Mouse (Mus musculus) limb, embryonic 11.5 days (tissue): ENCODE results near the gene Ifi35. TPM values are rescaled to one million over a fixed set of nuclear protein-coding genes. Genes with fewer than 3 reads are reported as not detected.

Source experiments
- ATAC-seq: fragments of 200-750 bp; cut with Nextera tagmentation; 2 replicates; pipeline ENCODE4 v1.8.0; 2017; ENCODE audit warnings: low read depth; ENCODE audit not compliant: insufficient number of reproducible peaks, low FRiP score, low TSS enrichment
- DNase-seq: peaks from one replicate; pipeline ENCODE4 v3.0.0-alpha.2; 2015; ENCODE audit warnings: low spot score
- H3K27ac ChIP-seq: fragments of 300-500 bp; sonication (generic); replicated peaks from 2 replicates; pipeline ENCODE4 v1.5.1; 2014; ENCODE audit warnings: low read depth, mild to moderate bottlenecking, low read length
- H3K27me3 ChIP-seq: fragments of 300-500 bp; sonication (generic); 2 replicates; pipeline ENCODE4 v1.6.1; 2014; ENCODE audit warnings: mild to moderate bottlenecking, low read length, mixed read lengths; ENCODE audit not compliant: control insufficient read depth, insufficient read depth
- H3K36me3 ChIP-seq: fragments of 300-500 bp; sonication (generic); 2 replicates; pipeline ENCODE4 v1.6.1; 2014; ENCODE audit warnings: mild to moderate bottlenecking, low read length, moderate library complexity, mixed read lengths; ENCODE audit not compliant: control insufficient read depth, insufficient read depth
- H3K4me1 ChIP-seq: fragments of 300-500 bp; sonication (generic); 2 replicates; pipeline ENCODE4 v1.6.1; 2014; ENCODE audit warnings: low read length, mixed read lengths; ENCODE audit not compliant: control insufficient read depth, insufficient read depth
- H3K4me2 ChIP-seq: fragments of 300-500 bp; sonication (generic); 2 replicates; pipeline ENCODE4 v1.6.1; 2014; ENCODE audit warnings: low read depth, mild to moderate bottlenecking, moderate library complexity; ENCODE audit not compliant: severe bottlenecking
- H3K4me3 ChIP-seq: fragments of 300-500 bp; sonication (generic); 2 replicates; pipeline ENCODE4 v1.5.1; 2014; ENCODE audit warnings: low read depth, low read length
- H3K9ac ChIP-seq: fragments of 300-500 bp; sonication (generic); 2 replicates; pipeline ENCODE4 v1.6.1; 2014; ENCODE audit warnings: mild to moderate bottlenecking, low read length
- H3K9me3 ChIP-seq: fragments of 300-500 bp; sonication (generic); 2 replicates; pipeline ENCODE4 v1.6.1; 2016; ENCODE audit warnings: low read length; ENCODE audit not compliant: control insufficient read depth
- WGBS: fragments of 180-500 bp; shearing (Covaris S2); extraction: QIAGEN DNeasy Blood & Tissue Kit; methylation state at CpG from one replicate; pipeline ENCODE4 v1.1.7; 2014; 5-methylcytosine and 5-hydroxymethylcytosine counted together
- microRNA-seq: library from miRNA; unstranded; fragments of <30 nt; microRNA quantifications from one replicate; pipeline ENCODE4, GENCODE M21; 2016
- polyA plus RNA-seq: library from polyadenylated mRNA; unstranded; fragments of >200 nt; fragmentation: Nextera tagmentation; extraction: Ambion mirVana; gene quantifications from 2 replicates; pipeline ENCODE4 v1.2.1, GENCODE M21; 2014

The Ifi35 gene
- polyA plus RNA-seq, 1 experiment from 2014 or later: 3.3 TPM

- 89% methylated on average over 5 of the region's 5 CpGs for WGBS
- H3K4me3 ChIP-seq: no peak overlapping the region
- H3K36me3 ChIP-seq: peaks cover 8% of the 10 kb centered on the region
- no peaks in the 10 kb centered on the region for H3K27me3 ChIP-seq
- ATAC-seq: no peak
- H3K9me3 ChIP-seq: no peaks in the 10 kb centered on the region
- no peak overlapping the region for H3K4me2 ChIP-seq
- no peak for DNase-seq
- H3K9ac ChIP-seq: no peak overlapping the region
- no peak overlapping the region for H3K27ac ChIP-seq
- no peaks in the 10 kb centered on the region for H3K4me1 ChIP-seq
These were observed 58.1 kb downstream of the Ifi35 start for GRCm38 (mm10) chr11:101506269-101506780.

GRCm38 (mm10) chr11:101507090-101507489, 58.9 kb downstream of the Ifi35 start:
- Histone ChIP-seq H3K27me3 (no peaks in the 10 kb centered on the region), H3K9me3 (no peaks in the 10 kb centered on the region), H3K4me3 (no peak overlapping the region), H3K4me1 (no peaks in the 10 kb centered on the region), H3K27ac (no peak overlapping the region), H3K36me3 (peaks cover 9% of the 10 kb centered on the region), H3K9ac (no peak overlapping the region), H3K4me2 (no peak overlapping the region)
- WGBS: 92% methylated on average over 7 of the region's 7 CpGs
- ATAC-seq (no peak), DNase-seq (no peak)

Small RNA genes lying within 50 kb of the gene (microRNA-seq; reads per million reads assigned to microRNA genes)
- gene Mir6929: not detected

Other genes starting within 250 kb of the Ifi35 start
- gene Ezh1, start 221.9 kb upstream of the Ifi35 start, polyA plus RNA-seq: 12.7 and 13.4 TPM in 2 replicates
- 60.4 and 67.2 TPM in 2 replicates for gene Ramp2, start 202.4 kb upstream of the Ifi35 start, polyA plus RNA-seq
- 111 and 120 TPM in 2 replicates for gene Vps25, start 194.7 kb upstream of the Ifi35 start, polyA plus RNA-seq
- gene Wnk4, start 187.8 kb upstream of the Ifi35 start, polyA plus RNA-seq: 7.0 and 8.1 TPM in 2 replicates
- gene Cntd1, start 169.4 kb upstream of the Ifi35 start, polyA plus RNA-seq: 1.3 and 1.8 TPM in 2 replicates
- 191 and 204 TPM in 2 replicates for gene Coa3, start 169.3 kb upstream of the Ifi35 start, polyA plus RNA-seq
- gene Becn1, start 146.1 kb upstream of the Ifi35 start, polyA plus RNA-seq: 135 and 139 TPM in 2 replicates
- 158 and 164 TPM in 2 replicates for gene Psme3, start 132.2 kb upstream of the Ifi35 start, polyA plus RNA-seq
- 1.5 and 1.9 TPM in 2 replicates for gene Aoc2, start 123.3 kb upstream of the Ifi35 start, polyA plus RNA-seq
- not detected in 2 replicates for gene Aoc3, start 117.8 kb upstream of the Ifi35 start, polyA plus RNA-seq
- gene G6pc, start 80.8 kb upstream of the Ifi35 start, polyA plus RNA-seq: not detected in 2 replicates
- gene Aarsd1, start 30.8 kb upstream of the Ifi35 start, polyA plus RNA-seq: 89.0 and 91.6 TPM in 2 replicates
- gene Gm27029, start 23.6 kb upstream of the Ifi35 start, polyA plus RNA-seq: 10.4 and 11.5 TPM in 2 replicates
- gene Rundc1, start 23.3 kb upstream of the Ifi35 start, polyA plus RNA-seq: 13.3 and 14.4 TPM in 2 replicates
- gene Ptges3l, start 23.1 kb upstream of the Ifi35 start, polyA plus RNA-seq: 4.3 and 4.5 TPM in 2 replicates
- gene Rpl27, start 6.1 kb upstream of the Ifi35 start, polyA plus RNA-seq: 459 and 489 TPM in 2 replicates
- 4.7 and 4.8 TPM in 2 replicates for gene Rnd2, start 16.6 kb downstream of the Ifi35 start, polyA plus RNA-seq
- gene Vat1, start 17.8 kb downstream of the Ifi35 start, polyA plus RNA-seq: 17.7 and 19.3 TPM in 2 replicates
- gene Brca1, start 103.5 kb downstream of the Ifi35 start, polyA plus RNA-seq: 23.2 and 23.3 TPM in 2 replicates
- gene Nbr1, start 103.7 kb downstream of the Ifi35 start, polyA plus RNA-seq: 64.1 and 69.6 TPM in 2 replicates
- gene Tmem106a, start 133.8 kb downstream of the Ifi35 start, polyA plus RNA-seq: 0.67 and 1.3 TPM in 2 replicates
- gene Gm11634, start 150.8 kb downstream of the Ifi35 start, polyA plus RNA-seq: not detected in 2 replicates
- 30.0 and 31.0 TPM in 2 replicates for gene Rdm1, start 178.8 kb downstream of the Ifi35 start, polyA plus RNA-seq
- 1.7 TPM in 2 replicates for gene Arl4d, start 217.1 kb downstream of the Ifi35 start, polyA plus RNA-seq